Mouse (Mus musculus): ENCODE measurements at regions not wholly inside any gene's neighbourhood (a gene's known extent, or its start where the extent isn't known, plus 50 kb on each side); places are given as distances from the start of the nearest gene placed in this dataset.

DNA sequence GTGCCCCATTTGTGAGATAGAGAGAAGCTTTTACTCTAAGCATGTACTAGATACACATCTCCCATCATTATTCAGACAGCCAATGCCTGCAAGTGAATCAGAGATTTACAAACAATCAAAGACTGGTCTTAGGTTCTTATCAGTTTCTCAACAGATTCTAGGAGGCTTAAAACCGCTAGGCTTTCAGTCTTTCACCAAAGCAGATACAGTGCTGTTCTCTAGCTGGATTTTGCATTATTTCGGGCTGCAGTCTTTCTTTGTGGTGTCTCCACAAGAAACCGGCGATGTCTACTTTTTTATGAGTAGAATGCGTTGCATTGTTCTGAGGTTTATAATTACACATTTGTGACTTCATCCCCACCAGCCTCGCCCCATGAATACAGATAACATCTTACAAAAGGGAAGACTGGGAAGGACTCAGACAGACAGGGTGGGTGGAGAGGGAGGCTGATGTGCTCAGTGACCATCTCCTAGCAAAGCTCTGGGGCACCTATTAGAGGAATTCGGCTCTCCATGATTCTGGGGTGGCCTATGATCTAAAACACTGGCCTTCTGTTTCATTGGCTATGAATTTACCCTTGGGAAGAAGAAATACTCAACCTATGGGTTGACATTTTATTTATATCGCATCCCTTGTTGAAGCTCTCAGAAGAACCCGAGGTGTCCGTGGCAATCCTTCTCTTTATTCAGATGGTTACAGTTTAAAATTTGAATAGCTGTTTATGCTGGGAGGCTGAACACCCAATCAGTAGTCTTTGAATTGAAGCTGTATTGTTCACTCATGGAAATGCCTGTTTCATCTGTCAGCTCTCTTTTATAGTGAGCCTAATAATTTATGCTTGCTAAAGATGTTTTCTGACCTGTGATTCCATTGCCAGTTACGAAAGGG is 343.8 kb downstream of the Tmem161b start:
- in situ Hi-C loops (cut with MboI, MseI): no loop called here

DNA sequence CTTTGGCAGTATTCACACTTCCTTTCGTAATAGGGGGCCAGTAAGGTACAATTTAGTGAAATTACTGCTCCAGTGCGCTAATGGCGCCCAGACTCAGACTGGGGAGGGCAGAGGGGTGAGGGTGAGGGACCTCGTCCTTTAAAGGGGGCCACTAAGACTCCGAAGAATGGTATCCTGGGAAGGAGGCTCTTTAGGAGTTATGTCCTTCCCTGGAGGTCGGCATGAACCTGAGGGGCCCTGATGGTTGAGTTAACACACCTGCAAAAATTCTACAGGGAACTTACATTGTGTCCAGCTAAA is 344.4 kb downstream of the Tmem161b start:
- in situ Hi-C loops (cut with MboI, MseI): no loop called here

DNA sequence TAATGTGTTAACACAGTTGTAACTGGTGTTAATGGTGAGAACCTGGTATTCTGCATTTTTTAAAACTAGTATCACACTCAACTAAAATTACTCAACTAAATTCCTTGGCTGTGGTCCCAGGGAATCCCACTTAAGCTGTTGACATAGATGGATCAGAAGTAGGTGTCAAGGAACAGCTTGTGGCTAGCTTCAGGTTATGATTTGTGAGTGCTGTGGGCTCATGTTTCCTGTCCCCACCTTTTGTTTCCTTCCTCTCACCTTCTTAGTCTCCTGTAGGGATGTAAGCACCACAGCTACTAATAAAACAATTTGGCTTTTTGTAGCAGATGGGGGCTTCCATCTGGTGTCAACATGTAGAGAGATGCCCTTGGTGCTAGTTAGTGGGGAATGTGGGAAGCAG is 347.3 kb downstream of the Tmem161b start:
- in situ Hi-C loops (cut with MboI, MseI): no loop called here

DNA sequence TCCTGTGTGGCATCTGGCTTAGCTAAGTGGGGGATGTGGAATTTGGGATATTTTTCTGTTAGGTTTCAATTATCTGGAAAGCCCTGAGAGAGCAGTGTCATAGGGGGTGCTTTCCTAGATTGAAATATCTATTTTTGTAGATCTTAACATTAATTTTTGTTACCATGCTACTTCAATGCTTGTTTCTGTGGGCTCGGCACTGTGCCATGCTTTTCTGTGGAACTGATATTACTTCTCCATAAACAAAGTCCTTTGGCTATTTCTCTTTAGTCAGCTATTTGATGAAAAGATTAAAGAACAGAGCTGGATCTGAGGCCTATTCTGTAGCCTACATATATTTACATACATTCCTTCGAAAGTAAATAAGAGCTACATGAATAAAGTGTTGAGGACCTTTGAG is 348.1 kb downstream of the Tmem161b start:
- in situ Hi-C loops (cut with MboI, MseI): no loop called here

DNA sequence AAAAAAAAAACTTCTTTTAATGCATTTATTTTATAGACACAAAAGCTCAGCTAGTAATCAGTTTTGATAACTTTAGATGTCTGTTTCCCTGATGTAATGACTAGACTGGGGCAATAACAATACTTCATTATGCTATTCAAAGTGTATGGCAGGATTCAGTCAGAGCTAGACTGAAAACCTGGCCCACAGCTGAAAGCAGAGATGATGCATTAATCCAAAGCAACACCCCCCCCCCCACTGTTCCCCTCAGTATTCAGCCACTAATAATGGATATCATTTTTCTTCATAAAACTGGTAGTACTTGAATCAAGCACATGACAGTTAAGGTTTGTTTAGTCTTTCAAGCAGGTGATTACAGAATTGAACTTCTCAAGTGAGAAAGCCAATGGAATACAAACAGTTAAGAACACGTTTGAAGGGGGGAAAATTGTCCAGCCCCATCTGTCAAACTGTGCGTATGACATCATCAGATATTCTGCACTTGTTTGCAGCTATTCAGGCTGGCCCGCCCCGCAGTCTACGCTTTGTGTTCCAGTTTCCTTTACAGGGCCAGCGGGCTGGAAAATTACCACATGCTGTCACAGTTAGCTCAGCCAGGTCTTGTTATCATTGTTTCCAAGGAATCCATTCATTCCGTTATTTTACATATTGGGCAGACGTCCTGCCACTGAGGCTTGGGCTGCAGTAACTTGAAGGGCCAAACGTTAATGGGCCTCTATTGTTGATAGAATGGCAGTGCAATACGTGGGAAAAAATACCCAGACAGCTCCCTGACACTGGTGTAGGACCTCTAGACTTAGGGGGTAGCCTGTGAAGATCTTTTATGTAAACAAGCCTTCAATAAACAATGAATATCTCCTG is 349.1 kb downstream of the Tmem161b start:
- in situ Hi-C loops (cut with MboI, MseI): no loop called here

DNA sequence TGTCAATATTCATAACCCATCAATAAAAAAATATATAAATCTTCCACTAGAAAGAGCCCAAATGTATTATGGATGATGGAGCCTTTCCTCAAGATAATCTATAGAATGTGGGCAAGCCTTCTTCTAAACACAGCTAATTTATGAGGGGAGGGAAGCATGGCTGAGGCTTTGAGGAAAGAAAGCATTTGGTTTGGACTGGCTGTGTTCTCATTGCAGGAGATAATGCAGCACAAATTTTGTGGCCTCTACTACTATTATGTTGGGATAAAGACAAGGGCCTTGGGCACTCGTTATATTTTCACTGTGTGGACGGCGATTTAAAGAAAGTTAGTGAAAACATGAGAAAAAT is 349.7 kb downstream of the Tmem161b start:
- in situ Hi-C loops (cut with MboI, MseI): no loop called here

DNA sequence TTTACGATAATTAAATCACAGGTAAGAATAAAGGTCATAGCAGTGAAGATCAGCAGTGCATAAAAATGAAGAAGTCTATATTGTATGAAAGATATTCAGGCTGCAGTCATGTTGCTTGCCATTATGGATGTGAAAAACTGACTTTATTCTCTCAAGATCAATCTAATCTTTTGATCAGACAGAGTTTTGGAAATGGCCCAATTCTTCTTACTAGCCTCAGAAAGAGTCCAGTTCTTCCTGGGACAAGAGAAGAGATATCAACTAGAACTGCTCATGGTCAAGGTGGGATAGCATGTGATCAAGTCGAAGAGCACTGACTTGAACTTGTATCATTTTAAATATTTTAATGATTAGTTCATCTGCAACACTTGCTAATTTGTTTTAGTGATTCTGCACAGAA is 350.1 kb downstream of the Tmem161b start:
- in situ Hi-C loops (cut with MboI, MseI): no loop called here

DNA sequence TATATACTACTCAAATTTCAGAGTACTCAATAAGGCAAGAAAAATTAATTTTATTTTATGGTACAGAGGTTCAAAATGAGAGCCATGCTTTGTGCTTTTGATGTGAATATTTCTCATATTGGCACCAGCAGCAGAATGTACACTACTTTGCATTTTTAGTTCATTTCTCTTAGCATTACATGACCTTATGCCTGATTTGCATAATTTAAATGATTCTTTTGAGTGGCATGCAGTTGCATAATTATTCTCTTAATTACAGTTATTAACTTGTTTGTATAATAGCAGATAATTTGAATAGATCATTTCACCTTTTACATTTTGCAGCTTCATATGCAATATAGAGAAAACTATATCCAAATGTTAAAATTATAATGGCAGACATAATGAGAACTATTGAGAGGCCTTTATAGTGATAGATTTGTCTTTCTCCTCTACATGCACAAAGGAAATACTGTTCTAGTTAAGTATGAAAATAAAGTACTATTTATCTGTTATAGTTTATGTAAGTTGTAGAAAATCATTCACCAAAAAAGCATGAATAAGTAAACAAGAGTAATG is 374.6 kb downstream of the Tmem161b start:
- in situ Hi-C loops (cut with MboI, MseI): no loop called here

DNA sequence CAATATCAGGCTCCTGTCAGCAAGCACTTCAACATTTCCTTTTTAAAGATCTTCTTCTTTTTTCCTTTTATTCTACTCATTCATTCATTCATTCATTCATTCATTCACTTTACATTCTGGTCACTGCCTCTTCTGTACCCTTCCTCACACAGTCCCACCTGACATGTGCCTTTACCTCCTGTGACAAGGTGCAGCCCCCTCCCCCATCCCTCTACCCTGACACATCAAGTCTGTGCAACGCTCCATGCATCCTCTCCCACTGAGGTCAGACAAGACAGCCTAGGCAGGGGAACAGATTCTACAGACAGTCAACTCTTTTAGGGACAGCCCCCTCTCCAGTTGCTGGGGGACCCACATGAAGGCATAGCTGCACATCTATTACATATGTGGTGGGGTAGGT is 380.5 kb downstream of the Tmem161b start:
- in situ Hi-C loops (cut with MboI, MseI): no loop called here

DNA sequence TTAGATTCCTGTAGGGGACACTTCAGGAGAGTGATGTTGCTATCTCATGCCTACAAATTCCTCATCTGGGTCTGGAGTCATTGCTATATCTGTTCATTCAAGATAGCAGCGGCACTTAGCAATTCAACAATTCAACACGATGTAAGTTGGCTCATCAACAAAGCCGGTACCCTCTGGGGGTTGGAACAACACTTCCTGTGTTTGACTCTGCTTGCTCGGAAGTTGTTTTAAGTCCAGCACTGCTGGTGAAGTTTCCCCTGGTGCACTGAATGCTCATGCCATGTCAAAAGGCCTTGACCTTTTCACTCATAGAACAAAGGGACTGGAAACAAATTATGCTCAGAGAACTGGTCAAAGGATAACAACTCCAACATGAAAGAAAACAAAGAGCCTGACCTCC is 390.4 kb downstream of the Tmem161b start:
- in situ Hi-C loops (cut with MboI, MseI): no loop called here

DNA sequence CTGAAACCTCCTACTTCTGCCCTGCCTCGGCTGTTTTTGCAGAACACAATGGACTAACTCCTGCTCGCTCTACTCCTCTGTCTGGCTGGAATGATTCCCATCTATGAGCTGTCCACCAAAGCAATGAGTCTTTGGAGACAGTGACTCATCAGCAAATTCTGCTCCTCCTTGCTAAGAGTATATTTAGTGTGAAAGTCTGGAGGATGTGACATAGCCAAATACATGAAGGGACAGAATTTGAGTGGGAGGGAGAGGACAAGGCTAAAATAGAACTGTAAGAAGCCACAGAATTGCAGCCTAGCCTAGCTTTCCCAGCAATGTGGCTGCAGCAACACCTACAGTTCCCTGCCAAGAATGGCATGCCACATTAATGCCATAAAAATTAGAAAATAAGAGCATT is 390.9 kb downstream of the Tmem161b start:
- in situ Hi-C loops (cut with MboI, MseI): no loop called here

DNA sequence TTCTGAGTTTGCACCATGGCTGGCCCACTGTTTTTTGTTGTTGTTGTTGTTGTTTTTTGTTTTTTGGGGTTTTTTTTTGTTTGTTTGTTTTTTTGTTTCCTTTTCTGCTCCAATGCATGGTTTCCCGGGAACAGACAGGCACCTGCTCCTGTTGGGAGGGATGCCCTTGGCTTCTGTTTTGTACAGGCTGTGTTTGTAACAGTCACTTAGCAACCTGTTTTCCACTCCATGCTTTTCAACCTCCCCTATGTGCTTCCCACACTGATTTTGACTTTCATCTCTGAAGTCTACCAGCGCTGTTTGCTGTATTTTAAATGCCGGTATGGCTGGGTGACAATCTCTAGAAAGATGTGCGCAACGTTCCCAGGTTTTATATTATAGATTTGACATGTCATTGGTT is 402.6 kb downstream of the Tmem161b start:
- in situ Hi-C loops (cut with MboI, MseI): no loop called here

DNA sequence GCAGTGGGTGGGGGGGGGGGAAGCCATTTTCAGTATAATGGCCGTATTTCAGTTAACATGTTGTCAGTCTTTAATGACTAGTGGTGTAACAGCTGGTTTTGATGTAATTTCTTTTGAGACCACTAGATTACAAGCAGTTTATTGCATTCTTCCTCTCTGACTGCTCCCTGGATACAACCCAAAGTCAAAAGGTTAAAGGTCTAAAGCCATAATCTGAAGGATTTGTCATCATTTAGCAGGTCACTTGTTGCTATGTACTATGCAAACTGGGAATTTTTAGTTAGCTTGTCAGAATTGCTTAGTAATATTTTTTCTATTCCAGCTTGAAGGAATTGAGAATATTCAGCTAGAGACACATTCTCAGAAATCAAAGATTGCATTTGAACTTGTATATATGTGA is 403.4 kb downstream of the Tmem161b start:
- in situ Hi-C loops (cut with MboI, MseI): no loop called here

DNA sequence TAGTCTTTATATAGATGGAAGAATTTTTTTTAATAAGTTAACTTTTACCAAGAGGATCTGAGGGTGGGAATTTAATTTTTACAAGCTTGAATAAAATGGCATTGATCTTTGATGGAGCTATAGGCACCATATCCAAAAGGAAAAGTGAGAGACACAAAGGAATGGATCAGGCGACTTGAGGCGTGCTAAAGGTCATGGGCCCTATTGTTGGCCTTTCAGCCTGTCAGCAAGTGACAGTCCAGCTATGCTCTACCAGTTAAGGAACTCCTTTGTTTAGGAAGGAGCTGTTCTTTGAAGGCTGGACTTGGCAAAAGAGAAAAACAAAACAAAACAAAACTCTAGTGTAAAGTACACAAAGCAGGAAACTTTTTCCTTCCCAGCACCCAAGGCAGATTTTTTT is 403.8 kb downstream of the Tmem161b start:
- in situ Hi-C loops (cut with MboI, MseI): no loop called here

DNA sequence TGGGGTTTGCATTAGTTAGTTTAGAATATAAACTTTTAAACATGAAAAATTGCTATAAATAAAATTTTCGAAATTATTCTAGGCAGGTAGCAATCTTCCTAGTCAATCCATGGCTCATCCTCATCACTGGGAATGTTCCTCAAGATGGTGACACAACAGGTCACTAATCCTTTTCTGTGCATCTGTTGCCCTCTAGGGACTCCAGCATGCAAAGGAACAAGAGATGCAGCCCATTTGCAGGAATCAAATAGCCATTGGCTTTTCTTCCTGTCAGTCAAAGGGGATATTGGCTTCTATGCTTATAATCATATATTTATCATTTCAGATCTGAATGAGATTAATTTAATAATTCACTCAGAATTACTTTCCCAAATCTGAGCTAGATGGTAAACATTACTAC is 404.3 kb downstream of the Tmem161b start:
- in situ Hi-C loops (cut with MboI, MseI): no loop called here

DNA sequence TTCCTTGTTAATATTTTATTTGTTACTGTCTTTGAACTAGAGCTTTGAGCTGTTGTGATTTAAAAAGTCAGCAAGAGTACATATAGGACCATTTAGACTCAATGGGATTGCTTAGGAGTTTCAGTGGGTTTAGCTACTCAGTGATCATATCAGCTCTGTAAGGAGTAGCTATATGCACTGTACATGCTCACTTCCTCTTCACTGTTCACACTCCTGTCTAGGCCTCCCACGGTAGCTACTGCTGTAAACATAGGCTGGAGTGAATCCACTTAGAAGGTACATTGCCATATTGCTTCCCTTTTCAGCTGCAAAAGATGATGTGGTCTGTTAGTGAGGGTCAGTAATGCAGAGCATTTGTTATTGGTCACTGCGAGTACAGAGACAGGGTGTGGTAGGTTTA is 408.6 kb downstream of the Tmem161b start:
- in situ Hi-C loops (cut with MboI, MseI): no loop called here

DNA sequence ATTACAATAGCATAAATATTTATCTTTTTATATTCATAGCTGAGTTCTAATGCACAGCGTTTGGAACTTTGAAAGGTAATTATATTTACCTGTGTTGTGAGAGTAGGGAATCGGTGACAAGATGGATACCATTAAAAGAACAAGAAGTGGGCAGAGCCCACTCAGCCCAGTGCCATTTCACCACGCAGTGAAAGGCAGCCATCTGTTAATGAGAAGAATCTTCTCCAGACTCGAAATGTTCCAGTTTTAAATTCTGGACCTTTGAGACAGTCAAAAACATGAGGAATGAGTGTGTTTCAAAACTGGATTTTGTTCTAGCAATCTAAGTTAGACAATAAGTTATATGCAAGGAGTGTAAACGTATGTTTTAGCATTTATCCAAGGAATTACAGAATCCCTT is 410.4 kb downstream of the Tmem161b start:
- in situ Hi-C loops (cut with MboI, MseI): no loop called here

DNA sequence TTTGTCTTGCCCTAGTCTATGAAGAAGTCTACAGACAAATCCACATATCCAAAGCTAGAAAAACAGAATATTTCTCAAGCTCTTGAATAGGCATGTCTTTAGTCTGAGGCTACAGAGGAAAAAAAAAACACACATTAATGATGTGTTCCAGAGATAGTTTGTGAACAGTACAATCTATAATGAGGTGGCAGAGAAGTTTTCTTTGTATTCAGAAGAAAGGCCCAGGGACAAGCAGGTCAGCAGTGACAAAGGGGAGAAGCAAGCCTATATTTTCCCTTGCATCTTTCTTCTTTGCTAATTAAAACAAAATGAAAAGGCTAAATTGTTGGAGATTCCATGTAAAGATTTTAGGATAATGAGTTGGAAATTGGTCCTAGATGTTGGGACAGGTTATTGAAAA is 414.7 kb downstream of the Tmem161b start:
- in situ Hi-C loops (cut with MboI, MseI): no loop called here

DNA sequence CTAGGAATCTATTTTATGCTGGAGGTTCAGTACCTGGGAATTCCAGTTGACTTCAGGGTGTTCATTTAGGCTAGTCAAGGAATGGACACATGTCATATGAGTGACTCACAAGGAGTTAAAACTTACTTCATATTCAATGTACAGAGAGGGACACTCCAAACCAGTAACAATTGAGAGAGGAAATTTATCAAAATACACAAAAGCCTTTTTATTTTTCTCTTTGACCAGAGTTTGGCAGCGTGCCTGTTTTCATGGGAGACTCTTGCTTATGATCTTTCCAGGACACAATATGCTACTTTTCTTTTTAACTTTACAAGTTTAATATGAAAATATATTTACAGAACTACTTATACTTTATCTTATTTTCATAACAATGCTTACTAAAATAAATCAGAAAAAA is 415.5 kb downstream of the Tmem161b start:
- in situ Hi-C loops (cut with MboI, MseI): no loop called here

DNA sequence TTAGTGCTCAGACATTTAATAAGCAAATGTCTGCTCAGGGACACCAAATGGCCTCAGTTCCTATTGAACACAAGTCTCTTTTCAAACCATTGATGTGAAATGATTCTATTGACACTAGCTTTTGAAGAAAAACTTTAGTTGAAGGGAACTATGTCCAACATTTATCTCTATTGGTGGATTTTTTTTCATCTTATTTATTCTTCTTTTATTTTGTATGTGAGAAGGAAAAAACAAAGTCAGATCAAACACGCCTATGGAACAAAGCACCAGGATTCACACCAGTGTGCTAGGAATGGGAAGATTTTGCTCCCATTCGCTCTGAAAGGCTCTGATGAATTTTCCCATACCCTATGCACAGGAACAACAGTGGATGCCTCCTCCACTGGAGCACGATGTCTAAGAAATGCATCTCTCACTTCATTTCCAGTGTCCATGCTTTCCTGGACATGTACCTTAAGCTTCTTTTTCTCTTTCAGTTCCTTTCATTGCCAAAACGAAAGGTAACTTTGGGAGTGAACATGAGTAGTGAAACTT is 416.4 kb downstream of the Tmem161b start:
- in situ Hi-C loops (cut with MboI, MseI): no loop called here

DNA sequence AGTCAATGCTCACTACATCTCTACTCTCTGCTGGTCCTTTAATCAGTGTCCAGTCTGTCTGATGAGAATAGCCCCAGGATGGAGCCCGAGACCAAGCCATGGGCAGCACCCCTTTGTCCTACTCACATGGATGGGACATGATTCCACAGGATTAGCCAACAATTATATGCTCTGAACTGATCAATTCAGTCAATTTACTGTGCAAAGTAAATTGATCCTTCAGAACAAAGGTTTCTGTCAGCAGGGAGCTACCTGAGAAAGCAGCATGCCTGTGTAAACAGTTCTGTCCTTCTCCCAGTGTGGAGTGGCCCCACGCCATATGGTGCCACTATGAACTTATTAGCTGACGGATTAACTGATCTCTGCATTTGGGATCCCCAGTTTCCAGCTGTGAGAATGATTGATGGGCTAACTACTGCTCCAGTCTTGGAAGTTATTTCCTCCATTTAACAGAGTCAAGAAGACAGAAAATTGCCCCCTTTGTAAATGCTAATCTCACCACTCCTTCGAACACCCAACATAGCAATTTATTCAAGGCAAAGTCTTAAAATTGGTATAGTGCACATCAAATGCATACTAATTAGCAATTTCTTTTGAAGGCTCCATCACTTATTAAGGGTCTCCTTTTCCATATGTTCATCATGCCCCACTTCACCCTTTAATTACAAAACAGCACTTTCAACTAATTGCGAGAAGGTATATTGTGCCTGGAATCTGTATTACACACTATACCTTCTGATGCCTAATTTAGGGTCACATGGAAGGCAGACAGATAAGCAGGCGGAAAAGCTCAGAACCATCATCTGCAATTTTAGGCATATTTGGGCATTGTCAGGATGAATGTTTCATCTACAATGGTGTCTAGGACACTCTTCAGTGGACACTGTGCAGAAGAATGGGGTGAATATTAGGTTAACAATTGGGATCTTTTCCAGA is 417.3 kb downstream of the Tmem161b start:
- in situ Hi-C loops (cut with MboI, MseI): no loop called here

DNA sequence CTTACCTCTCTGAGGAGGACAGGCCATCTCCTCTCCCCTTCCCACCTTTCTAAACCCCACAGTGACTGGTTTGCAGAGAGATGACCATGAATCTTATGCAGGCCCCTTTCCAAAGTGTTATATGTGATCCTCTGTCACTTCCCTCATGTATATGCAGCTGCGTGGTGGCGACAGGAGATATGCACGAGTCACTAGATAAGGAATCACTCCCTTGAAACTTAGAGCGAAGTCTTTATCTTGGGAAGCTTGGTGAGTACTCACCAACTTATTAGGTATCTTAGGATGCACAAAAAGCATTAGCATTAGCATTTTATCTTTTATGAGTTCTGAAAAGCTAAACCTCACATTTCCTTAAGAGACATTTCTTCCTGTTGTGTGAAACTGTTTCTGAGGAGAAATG is 421.9 kb downstream of the Tmem161b start:
- in situ Hi-C loops (cut with MboI, MseI): no loop called here

Data from regulatory T cell (primary cell).